Mouse (Mus musculus) left cerebral cortex, postnatal 14 days (tissue): ENCODE results near the gene AI464131. TPM values are rescaled to one million over a fixed set of nuclear protein-coding genes. Genes with fewer than 3 reads are reported as not detected.

Source experiments
- DNase-seq, 2 experiments: peaks; one replicate each; pipeline ENCODE4 v3.0.0; 2021 to 2022; ENCODE audit warnings: low spot score in 2 of 2, mixed read lengths in 1 of 2
- intact Hi-C: fragments of 180-260 bp; cut with DNase I; formaldehyde crosslinking; loops from one replicate; pipeline ENCODE4 v1.15.1; 2025
- long read RNA-seq, 2 experiments: library from polyadenylated mRNA; stranded (forward); transcript quantifications; one replicate each; pipeline ENCODE4 v2.0.0; 2021
- total RNA-seq, 2 experiments: library from RNA; stranded (reverse); gene quantifications; 2 replicates each; pipeline ENCODE4 v1.2.3; 2021

Gene AI464131
- 10 to 100 TPM; 42.6 to 44.7 TPM for total RNA-seq
- long read RNA-seq, experiment 1, full-length matches to known transcripts: 66 of 93 reads
- long read RNA-seq, experiment 1, partial matches to known transcripts: 18 of 93 reads
- long read RNA-seq, experiment 1, other reads (novel, unspliced or antisense): 9 of 93 reads
- long read RNA-seq, experiment 2, full-length matches to known transcripts: 66 of 83 reads
- long read RNA-seq, experiment 2, partial matches to known transcripts: 0 of 83 reads
- long read RNA-seq, experiment 2, other reads (novel, unspliced or antisense): 17 of 83 reads

DNA sequence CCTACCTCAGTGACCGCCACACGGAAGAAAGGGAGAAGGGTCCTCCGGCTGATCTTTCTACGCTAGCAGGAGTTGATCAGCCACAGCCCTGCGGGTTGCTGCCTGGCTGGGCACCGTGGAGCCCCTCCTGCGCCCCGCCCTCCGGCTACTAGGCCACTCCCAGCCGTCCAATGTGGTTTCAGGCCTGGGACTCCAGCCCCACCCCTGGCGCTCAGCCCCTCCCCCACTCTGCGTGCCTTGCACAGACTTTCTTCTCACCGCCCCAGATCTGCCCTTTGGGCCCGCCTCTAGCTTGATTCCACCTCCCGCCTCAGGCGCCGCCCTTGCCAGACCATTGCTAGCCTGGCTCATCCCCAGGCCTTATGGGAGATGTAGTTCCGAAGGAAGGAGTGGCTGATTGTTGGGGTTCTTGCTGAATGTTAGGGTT lies at the start of gene AI464131:
TSS of gene AI464131 (minus strand) at position 91 of the 427 bp plus-strand sequence.
- peak; percentile 94 for DNase-seq
- intact Hi-C loops: no loop called here

DNA sequence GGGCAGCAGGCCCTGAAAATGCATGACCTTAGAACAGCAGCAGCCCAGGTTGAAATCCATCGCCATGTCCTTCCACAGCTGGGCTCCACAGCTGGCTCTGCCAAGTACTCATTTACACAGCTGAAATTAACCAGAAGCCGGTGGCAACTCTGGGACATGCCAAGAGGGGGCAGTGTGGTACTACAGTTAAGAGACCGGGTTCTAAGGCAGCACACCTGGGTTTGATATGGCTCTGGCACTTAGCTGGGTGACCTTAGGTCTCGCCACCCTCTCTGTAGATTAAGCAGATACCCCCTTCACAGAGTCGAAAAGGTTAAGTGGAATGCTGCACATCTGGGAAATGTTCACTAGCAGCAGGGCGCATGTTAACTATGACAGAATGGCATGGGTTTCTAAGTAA lies 49.7 kb upstream of the AI464131 start:
- DNase-seq: peak; percentile 73 to 83
- intact Hi-C loops: loop anchor here (5.0 kb wide), 1 partner anchor 100 kb away; no protein-coding TSS in a partner anchor

DNA sequence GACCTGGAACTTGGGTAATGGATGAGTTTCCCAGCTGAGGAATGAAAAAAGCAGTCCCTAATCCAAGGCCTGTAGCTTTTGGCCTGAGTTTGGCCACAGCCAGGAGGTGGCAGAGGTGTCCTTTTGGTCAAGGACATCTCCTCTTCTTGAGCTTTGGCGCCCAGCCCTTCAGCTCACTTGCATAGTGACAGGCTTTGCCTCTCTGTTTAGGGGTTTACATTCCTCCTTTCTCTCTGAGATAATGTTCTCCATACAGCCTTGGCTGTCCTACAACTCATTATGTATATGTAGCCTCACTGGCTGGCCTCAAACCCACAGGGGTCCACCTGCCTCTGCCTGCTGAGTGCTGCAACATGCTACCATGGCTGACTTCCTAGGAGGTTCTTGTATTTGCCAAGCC lies 44.2 kb upstream of the AI464131 start:
- intact Hi-C loops: no loop called here
- DNase-seq: no peak

DNA sequence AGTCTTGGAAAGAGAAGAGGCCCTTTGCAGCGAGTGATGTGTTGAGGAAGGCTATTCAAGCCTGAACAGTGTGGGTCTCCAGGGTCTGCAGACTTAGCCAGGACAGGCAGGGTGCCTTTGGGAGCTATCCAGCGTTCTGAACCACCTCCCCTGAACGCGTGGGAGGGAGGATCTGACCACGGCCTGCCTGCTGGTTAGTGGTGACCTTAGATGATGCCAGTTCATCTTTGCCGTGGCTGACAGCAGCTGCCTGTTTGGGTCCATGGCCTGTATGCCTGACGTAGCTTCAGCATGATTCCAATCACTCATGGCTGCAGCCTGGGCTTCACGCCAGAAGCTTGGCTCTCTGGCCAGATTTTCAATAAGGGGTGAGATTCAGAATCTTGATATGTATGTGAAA lies 43.1 kb upstream of the AI464131 start:
- DNase-seq: no peak
- intact Hi-C loops: no loop called here

DNA sequence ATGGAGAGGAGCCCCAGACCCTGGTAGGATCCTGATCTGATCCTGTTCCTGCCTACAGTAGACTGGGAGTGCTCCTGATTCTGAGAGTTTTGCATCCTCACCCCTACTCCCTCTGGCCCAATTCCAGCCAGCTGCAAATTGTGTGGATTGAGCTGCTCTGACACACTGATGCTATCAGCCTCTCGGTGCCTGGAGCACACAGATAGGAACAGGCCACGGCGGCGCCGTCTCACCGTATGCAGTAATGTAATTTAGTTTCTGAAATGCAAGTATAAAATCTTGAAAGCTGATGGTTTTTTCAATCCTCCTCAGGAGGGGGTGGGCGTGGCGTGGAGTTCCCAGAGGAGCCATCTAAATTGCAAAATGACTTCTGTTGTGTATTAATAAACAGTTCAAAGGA lies 39.3 kb upstream of the AI464131 start:
- DNase-seq: no peak
- intact Hi-C loops: no loop called here

DNA sequence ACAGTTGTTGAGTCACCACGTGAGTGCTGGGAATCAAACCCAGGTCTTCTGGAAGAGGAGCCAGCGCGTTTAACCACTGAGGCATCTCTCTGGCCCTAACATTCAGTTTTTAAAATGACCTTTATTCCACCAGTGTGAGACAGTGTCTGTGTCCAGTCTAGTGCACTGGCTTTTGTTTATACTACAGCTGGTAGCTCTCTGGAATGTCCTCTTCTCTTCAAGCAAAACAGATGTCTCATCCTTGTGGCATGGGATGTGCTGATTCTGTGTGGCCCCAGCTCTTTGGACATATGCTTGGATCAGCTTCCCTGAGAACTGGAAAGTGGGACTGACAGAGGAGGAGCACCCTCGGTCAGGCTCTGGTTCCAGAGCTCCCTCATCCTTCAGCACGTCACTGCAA lies 32.0 kb upstream of the AI464131 start:
- DNase-seq: no peak
- intact Hi-C loops: no loop called here

DNA sequence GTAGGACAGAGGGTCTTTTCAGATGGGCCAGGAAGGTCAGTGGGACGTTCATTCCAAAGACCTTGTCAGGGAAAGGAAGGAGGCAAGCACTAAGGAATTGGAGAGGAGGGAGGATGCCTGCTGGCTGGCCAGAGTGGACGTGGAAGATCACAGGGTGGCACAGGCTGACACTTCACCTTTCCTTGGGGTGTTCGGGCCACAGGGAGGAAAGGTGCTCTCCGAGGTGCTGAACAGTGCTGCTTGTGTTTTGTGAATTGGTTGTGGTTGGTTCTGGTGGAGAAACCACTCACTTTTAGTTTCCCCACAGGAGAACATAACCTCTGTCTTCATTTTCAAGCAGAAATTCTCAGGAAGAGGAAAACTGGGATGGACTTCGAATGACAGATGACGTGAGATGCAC lies 29.5 kb upstream of the AI464131 start:
- DNase-seq: no peak
- intact Hi-C loops: no loop called here

DNA sequence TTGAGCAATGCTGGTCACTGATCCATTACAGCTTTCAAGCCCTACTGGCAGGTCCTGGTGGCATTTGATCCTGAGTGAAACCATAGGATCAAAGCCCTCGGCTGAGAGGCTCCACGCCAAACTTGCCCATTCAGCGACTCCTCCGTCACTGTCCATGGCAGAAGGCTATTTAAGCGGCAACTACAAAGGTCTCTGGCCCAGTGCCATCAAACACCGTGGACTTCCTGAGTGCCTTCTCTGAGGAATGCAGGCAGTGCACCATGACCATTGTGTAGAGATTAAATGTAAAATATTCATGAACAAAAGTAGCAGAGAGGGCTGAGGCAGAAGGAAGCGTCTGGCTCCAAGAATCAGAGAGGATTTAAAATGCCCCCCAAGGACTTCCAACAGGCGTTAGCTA lies 25.1 kb upstream of the AI464131 start:
- intact Hi-C loops: no loop called here
- DNase-seq: no peak

DNA sequence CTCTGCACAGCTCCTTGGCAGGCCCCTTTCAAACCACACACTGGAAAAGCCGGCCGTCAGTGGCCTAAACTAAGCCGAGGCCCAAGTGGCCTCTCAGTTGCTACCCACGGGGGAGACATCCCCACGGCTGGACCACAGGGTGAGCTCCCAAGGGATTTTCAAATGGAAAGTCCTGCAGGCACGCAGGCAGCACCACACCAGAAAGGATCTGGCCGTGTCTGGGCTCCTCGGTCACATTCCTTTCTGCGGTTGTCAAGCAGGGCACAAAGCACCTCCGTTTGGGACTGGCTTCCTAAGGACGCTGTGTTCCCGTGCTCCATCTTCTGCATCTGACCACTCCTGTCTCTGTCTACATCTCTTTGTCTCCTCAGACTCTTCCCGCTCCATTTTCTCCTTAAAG lies 24.2 kb upstream of the AI464131 start:
- intact Hi-C loops: no loop called here
- DNase-seq: no peak

DNA sequence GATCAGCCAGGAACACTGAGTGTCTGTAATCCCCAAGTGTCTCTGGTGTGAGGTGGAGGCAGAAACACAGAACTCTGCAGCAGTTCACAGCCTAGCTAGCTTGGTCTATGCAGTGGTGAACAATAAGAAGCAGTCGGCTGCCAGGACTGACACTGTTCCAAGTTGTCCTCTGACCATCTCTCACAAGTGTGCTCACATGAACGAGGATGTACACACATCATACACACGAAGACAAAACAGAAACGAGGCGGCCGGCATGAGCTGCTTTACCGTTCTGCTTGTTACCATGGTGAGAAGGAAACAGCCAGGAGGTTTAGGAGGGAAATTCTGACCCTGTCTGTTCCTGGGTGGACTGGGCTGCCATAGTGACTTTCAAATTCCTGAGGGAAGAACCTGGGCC lies 23.7 kb upstream of the AI464131 start:
- no peak for DNase-seq
- intact Hi-C loops: no loop called here

DNA sequence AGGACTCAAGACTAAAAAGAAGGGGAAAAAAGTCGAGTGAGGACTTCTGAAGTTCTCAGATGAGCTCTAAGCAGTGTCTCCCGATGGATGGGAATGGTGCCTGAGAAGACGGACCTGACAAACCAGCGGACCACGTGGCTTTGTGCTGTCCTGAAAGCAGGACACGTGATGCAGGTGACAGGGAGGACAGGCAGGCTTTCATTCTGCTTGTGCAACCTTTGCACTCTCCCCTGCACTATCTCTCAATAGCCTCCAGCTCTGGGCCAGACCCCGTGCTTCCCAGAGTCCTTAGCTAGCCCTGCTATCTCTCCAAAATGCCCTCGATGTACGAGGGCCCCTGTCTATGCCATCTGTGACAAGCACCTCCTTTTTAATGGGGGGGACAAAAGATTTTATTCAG lies 22.0 kb upstream of the AI464131 start:
- no peak for DNase-seq
- intact Hi-C loops: loop anchor here (5.0 kb wide), 1 partner anchor 42 kb away; the partner anchor contains the start of genes Dnaic1 and Fam219a

DNA sequence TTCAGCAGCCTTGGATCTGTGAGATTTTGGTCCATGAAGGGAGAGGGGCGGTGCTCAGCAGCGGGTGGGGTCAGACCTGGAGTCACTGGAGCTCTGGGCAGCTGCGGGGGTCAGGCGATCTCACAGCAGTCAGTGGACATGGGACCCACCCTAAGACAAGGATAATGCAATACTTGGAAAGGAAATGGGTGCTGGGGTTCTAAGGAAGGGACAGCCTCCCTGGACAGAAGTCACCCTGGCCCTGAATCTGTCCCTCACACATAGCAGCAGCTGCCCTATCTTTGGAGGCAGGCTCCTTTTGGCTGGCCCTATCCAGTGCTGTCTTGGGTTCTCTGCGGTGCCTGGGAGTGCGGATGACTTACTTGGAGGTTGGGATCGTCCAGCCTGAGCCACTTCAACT lies 21.0 kb upstream of the AI464131 start:
- intact Hi-C loops: loop anchor here (1.0 to 5.0 kb wide), 2 partner anchors 43 to 90 kb away; partner anchors contain the start of genes Dnaic1 and Fam219a
- no peak for DNase-seq

DNA sequence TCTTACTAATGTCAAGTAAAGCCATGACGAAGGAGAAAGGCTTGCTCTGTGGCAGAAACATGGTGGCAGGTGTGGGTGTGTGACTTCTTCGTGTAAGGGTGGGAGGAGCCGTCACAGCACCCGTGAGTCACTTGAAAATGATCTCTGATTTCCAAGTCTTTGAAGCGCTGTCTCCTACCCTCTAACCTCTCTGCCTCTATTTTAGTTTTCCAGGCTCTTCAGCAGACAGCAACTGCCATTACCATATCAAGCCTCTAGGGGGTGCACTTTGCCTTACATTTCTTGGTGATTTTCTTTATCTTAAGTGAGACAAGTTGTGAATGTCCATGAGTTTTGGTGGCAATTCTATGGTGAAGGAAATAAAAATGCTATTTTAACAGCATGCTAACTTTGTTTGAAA lies 19.9 kb upstream of the AI464131 start:
- intact Hi-C loops: loop anchor here (1.0 to 5.0 kb wide), 2 partner anchors 45 to 92 kb away; partner anchors contain the start of genes Dnaic1 and Fam219a
- DNase-seq: peak; percentile 71 to 82

DNA sequence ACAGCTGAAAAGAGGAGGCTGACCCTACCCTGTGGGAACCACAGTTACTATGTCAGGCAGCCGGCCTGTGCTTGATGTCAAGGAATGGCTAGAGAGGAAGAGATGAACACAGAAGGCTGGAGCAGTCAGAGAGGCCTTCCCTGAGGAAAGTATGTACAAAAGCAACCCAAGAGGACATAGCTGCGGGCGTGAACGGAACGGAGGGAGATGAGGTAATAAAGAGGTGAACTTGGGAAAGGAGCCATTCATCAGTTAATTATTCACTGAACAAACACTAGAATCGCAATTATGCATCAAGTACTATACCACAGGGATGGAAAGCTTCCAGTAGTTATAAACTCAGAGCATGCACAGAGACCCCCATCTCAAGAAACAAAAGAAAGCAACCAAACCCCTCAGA lies 19.3 kb upstream of the AI464131 start:
- intact Hi-C loops: loop anchor here (5.0 kb wide), 1 partner anchor 45 kb away; the partner anchor contains the start of genes Dnaic1 and Fam219a
- DNase-seq: no peak

DNA sequence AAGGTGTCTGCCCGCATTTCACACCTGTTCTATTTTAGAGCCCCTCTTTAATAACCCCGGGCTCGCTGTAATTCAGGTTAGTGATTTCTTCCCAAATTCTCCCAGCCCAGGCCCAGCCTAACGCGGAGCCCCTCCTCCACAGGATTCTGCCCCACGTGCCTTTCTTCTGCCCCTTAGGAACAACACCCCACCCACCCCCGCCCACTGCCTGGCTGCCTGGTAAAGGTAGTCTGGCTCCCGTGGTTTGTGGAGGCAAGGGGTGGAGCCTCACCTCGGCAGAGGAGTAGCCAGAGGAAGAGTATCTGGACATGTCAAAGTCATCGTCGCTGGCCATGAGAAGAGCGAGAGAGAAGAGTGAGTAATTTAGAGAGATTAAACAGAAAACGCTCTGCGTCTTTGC lies 17.8 kb upstream of the AI464131 start:
- no peak for DNase-seq
- intact Hi-C loops: loop anchor here (5.0 kb wide), 1 partner anchor 47 kb away; the partner anchor contains the start of genes Dnaic1 and Fam219a

DNA sequence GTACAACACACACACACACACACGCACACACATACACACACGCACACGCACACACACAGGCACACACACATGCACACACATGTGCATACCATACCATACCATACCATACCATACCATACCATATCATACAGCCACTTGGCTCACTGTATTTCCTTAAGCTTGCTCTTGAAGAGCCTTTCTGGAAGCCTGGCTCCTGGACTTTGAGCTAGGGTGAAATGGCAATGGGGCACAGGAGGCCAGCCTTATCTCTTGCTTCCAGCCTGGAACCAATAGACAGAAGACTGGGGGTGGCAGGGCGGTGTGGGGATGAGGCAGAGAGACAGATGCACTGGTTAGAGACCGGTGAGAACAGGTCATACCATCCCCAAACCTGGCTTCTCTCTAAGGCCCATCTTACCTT lies 16.3 kb upstream of the AI464131 start:
- no peak for DNase-seq
- intact Hi-C loops: no loop called here

DNA sequence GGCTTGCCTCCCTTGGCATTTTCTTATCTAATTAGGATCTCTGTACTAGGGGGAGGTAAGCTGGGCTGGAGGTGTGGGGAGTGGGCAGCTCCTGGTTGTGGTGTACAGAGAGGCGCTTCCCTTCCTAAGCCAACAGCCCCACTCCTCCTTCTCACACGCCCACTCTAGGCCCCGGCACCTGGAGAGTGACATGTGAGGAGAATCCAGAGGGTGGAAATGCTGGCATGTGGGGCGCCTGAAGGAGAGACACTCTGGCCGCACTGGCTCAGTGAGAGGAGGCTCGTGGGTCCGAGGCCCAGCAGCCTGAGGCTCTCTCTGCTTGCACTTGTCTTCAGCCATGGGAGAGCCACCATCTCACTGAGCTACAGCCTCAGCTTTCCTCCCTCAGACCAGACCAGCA lies 15.5 kb upstream of the AI464131 start:
- intact Hi-C loops: no loop called here
- DNase-seq: no peak

DNA sequence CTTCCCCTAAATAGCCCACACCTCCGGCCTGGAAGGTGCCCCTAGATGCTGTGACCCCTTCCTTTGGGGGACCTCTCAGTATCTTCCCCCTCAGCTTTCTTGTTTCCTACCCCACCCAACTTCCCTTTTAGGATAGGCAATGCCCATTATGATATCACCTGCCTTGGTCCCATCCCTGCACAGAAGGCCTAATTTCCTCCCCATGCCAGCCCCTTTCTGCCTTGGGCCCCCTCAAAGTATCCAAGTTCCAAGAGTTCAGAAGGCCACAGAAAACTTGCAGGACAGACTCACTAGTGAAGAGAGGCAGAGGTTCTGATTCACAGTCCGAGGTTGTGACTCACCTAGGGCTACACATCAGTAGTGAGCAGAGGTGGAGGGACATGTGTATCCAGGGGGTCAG lies 14.4 kb upstream of the AI464131 start, which contains the start of gene 1110017D15Rik:
TSS of gene 1110017D15Rik (minus strand) at position 101 of the 400 bp plus-strand sequence.
- intact Hi-C loops: no loop called here
- DNase-seq: no peak

DNA sequence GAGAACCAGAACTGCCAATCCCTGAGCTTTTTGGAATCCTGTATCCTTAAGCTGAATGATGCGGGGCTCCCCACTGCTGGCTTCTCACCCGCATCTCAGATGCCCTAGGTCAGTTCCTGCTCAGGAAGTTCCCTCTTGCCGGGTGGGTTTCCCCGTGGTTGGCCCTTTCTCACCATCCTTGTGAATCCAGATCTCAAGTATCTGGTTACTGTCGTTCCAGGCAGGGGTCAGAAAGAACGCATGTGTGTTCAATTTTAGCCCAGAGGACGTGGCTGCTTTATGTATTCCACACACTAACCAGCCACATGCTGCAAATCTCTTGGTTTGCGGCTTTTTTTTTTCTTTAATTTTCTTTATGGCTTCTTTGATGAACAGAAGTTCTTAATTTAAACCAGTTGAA lies 10.8 kb upstream of the AI464131 start:
- intact Hi-C loops: no loop called here
- DNase-seq: no peak

DNA sequence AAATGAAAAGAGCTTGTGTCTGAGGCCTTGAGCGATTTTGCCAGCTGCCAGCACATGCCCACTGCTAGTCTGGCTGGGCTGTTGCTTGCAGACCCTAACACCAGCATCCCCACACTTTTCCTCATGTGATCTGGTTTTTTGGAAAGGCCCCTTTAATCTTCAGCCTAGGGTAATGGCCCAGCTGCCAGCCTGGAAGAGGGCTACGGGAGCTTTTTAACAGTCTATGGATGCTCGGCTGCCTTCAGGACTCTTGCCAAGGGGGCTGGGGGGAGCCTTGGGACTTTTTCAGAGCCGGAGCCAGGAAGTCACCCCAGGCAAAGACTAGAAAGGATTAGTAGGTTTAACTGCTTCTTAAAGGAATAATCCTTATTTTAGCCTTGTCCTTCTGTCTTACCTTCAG lies 10.4 kb upstream of the AI464131 start:
- intact Hi-C loops: no loop called here
- DNase-seq: no peak

DNA sequence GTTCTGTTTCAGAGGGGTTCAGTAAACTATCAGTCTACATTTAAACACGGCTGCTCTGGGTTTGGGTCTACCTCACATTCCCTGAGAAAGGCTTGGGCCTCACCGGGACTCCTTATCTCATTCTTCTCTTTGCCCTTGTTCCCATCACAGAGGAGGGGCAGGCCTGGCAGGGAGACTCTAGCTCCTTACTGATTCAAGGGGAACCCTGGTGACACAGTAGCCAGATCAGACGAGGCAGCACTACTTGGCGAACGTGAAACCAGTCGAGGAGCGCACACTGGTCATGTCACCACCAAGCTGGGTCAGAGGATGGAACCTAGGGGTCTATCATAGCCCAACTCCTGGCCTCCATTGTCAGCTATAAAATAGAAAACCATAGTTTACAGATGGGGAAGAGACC lies 5.1 kb upstream of the AI464131 start:
- DNase-seq: no peak
- intact Hi-C loops: loop anchor here (5.0 kb wide), 1 partner anchor 41 kb away; the partner anchor contains the start of gene Nudt2
